Mouse (Mus musculus) adipocyte (in vitro differentiated cells): ENCODE results near the gene Pcca.

Experiments used
- DNase-seq: peaks from one replicate; pipeline ENCODE4 v3.0.0-alpha.2; 2016; ENCODE audit warnings: low spot score

The Pcca gene

DNA sequence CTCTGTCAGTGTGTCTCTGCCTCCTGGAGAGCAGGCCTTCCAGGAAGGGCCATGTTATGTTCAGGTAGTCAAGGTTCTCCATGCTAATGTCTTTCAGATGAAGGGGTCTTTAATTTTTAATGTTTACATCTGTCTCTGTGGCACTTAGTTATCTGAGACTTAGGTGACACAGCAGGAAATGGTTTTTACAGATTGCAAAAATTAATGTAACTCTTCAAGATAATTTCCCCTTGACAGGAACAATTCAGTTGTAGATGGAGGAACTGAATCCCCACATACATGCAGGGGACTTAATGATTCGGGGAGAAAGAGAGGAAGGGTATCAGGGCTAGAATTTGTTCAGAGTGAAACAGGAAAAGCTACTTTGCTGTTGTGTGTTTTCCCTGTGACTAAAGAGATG, 353.2 kb downstream of the Pcca start:
- no peak for DNase-seq

DNA sequence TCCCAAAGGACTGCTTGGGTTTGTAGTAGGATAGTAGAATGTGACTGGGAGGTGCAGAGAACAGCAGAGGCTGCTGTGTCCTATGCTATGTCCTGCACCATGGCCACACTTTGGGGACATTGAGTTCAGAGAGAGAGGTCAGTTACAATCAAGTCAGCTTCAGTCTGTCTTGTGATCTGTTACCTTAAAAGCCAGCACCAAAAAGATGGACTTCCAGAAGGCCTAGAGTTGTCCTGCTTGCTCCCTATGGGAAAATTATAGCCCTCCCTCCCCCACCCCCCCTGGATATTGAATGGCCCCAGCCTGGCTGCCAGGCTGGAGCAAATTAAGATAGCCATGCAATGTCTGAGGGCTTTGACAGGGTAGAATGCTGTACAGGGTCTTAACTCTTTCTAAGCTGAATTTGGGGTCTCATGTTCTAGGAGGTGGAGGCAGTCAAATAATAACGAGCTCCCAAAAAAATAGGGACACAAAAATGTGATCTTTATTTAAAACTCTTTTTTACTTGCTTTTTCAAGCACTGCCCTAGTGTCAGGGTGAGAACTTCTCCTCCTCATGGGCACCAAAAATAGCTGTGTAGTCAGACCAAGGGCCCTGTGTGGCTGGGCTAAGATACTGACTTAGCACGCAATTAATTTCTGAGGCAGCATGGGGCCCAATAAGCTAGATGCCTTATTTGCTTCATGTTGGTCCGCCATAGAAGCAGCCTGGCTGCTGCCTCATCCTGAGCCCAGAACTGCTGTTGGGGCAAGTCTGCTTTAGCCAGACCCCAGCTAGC, 353.8 kb downstream of the Pcca start:
- no peak for DNase-seq

DNA sequence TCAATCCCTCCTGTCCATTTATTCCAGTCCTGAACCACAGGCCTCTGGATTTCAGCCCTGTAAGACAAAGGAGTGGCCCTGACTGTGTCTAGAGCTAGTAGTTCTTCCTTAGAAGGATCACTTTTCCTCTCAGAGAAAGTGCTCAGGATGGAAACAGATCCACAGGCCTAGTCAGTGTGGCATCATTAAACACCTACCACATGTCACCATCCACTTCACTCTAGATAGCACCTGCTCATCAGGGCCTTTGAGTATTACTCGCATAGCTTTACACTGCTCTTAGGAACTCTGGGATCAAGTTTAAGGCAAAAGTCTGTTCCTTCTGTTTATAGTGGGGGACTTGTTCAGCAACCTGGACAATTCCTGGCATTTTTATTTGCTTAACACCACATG, 354.4 kb downstream of the Pcca start:
- no peak for DNase-seq

DNA sequence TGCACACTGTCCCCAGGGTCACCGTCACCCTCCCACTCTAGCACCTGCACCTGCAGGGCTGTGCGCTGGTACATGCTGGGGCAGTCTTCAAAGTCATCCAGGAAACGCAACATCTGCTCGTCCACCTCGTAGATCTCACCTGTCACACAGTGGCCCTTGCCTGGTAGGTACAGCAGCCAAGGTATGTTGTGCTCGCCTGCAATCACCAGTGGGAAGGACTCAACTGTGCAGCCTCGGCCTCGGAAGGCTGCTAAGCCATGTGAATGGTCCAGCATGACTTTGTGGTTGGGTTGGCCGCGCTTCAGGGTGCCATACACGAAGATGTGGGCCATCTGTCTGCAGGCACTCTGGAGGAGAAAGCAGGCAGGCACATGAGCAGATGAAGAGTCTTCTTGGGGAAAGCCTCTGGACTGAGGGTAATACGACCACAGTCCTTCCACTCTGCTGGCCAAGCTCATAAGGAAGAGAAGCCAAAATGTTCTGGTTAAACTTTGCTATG, 357.4 kb downstream of the Pcca start:
- DNase-seq, result no peak

DNA sequence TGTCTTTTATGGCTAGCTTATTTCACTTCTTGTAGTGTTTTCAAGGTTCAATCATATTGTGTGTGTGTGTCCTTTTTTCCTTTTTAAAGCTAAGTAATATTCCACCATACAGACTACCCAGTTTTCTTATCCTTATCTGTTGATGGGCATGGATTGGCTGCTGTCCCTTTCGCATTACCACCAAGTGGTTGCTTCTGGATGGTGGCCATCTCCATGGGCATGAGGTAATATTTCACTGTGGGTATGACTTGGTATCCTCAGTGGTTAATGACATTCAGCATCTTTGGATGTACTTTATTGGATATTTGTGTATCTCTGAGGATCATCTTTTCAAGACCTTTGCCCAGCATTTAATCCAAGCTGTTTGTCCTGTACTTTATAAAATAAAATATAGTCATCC, 362.0 kb downstream of the Pcca start:
- no peak for DNase-seq

DNA sequence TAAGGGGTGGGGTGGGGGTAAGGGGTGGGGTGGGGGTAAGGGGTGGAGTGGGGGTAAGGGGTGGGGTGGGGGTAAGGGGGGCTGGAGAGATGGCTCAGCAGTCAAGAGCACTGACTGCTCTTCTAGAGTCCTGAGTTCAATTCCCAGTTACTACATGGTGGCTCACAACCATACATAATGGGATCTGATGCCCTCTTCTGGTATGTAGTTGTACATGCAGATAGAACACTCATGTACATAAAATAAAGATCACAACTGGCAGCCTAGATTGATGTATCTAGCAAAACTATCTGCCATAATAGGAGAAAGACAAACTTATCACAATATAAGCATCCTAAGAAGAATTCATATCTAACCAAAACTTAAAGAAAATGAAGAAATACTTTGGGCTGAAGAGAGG, 364.4 kb downstream of the Pcca start:
- no peak for DNase-seq

DNA sequence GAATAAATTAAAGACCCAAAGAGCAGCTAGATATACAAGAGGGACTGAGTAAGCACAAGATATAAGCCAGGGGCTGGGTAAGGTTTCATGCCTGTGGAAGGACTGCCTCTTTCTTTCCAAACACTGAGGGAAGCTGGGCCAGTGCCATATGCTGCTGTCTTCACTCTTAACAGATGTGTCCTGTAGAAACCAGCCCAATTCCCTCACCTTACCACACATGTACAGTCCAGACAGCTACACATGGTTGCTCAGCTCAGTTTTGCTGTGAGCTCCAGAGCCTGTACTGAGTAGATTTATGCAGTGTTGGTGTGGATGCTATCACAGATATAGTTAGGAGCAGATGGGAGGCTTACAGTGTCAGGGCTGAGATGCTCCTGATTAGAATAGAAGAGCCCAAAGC, 366.6 kb downstream of the Pcca start:
- DNase-seq, result peak; percentile 47

DNA sequence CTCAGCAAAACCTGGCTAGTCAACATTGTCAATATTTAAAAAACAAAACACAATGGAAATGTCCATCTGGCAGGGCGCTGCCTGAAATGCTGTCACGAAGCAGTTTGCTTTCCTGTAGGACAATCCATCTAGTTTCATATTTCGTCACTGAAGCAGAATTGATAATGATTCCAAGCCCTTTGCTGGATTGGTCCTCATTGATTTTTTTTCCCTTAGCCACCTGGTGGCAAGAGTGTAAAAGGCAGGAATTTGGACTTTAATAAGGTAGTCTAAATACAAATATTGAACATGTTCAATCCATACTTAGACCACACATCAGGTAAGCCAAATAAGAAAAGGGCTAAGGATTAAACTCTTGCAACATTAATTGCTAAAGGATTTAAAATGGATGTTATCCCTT, 367.1 kb downstream of the Pcca start:
- DNase-seq, result no peak

DNA sequence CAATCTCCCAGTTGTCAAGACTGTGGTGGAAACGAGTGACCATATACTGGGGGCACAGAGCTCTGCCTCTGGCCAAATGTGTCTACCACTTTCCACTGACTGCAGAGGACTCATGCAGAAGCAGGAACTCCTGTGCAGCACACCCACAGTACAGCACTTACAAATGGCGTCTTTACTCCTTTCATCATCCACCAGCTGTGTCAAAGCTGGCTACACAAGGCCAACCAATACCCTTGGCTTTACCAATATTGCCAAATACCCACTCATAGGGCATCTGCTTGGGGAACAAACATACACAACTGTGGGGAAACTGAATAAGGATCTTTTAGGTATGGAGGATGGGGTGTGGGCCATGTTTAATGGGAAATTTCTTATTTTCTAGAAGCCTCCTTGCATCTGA, 367.6 kb downstream of the Pcca start:
- no peak for DNase-seq

DNA sequence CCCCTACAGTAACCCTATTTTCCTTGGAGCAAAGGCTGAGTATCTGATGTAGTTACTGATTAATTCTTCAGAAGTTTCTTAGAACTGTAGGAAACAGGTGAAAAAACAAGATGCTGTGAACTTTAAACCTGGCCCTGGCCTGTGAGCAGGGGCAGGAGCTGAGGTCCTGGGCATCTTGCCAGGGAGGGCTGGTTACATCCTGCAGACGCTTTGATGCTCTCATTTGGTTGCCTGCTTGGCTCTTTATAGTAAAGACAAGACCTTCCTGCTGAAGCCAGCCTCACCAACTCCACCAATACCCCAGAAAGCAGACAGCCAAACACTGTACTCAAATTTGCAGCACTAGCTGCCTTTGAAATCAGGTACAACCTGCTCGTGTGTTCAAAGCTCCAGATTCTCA, 368.0 kb downstream of the Pcca start:
- DNase-seq, result no peak

DNA sequence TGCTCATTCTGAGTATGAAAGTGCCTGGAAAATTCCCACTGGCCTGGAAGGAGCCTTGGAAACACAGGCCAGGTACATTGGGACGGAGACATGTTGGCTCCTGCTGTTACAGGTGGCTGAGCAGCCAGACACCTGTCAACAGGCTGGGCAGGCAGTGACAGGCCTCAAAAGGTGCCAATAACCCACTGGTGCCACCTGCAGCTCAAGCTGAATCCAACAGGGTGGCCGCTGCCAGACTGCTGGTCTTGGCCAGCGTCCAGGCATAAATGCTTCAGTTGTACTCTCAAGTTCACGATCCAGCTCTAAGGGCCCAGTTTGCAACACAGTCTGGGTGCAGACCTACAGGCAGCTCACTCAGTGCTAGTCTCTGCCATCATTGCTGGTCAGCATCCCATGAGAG, 368.8 kb downstream of the Pcca start:
- peak; percentile 88 for DNase-seq

DNA sequence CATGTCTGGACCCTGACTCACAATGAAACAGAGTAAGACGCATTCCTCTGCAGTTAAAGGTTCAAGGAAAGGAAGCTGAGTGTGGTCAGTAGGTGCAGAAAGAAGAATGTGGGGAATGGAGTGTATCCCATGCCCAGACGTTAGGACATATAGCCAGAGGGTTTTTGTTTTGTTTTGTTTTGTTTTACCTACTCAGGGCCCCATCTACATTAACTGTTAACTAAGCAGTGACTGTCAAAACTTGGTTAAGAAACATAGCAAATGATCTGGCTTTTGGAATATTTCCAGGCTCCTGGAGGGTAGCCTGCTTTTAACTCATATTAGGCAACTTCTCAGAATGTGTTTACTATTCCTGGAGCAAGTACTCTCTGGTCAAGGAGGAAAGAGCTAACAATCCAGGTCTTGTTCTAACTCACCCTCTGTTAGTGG, 369.8 kb downstream of the Pcca start:
- DNase-seq, result peak; percentile 88

DNA sequence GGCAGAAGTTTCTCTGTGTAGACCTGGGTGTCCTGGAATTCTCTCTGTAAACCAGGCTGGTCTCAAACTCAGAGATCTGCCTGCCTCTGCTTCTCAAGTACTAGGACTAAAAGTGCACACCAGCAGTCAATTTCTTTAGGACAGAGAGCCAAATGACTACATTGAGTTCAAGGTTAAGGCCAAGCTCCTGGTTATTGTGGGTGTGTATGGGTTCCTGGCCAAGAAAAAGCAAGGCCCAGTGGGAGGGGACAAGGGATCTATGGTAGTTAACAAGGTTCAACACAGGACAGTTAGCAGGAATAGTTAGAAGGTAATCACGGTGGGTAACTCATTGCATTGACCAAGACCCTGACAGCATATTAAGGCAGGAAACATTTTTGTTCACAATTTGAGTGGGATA, 370.9 kb downstream of the Pcca start:
- no peak for DNase-seq

DNA sequence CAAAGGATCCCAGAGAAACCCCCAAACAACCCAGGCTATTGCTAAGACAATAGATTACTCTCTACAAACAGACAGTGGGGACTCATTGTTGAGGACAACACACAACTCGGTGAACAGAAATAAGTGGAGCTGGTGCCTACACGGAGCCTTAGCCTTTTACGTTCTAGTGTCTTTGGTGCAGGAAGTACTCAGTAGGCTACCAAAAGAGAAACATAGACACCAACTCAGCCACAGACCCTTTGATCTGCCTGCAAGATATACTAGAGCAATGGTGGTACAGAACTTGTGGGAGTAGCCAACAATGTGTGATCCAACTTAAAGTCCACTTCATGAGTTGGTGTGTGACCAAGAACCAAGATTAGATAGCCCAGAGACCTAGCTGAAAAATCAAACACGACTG, 374.0 kb downstream of the Pcca start:
- no peak for DNase-seq

DNA sequence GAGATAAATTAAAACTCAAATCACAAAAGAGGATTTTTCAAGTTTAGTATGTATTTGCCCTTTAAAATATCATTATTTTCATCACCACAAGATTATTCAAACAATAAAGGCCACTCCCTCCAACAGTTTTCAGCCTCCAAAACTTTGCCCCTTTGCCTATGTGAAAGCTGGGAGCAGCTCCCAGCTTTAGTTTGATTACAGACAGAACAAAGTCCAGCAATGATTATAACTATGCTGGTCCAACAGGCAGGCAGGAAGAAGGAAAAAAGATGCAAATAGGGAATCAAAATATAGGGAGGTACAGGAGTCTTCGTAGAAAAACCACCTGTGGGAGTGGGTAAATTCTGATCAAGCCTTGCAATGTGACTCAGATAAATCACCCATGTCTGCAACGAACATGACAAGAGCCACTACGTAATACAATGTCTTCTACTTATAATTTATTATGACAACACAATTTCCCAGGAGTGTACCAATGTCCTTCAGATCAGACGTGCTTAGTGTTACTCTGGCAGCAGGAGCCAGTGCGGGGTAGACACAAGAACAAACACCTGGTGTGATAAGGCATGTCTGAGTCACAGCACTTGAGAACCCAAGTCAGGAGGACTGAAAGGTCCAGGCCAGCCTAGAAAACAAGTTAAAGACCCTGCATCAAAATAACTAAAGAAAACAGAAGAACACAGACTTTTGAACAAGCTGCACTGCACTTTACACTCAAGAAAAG, 375.4 kb downstream of the Pcca start:
- DNase-seq, result no peak

DNA sequence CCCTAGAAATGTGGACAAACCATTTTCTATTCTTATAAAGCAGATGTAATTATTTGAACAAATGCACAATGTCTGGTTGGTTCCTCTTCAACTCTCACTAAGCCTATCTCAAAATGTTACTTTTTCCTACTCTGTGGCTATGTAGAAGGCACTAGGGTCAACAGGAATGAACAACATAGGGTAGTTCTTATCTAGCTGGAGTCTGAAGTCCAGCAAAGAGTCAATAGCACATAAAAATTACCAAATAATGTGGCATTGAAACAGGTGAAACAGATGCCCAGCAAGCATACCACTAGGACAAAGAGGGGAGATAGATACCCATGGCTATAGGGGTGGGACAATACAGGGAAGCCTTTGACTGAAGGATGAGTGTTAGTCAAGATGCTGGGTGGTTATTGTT, 377.1 kb downstream of the Pcca start:
- no peak for DNase-seq

DNA sequence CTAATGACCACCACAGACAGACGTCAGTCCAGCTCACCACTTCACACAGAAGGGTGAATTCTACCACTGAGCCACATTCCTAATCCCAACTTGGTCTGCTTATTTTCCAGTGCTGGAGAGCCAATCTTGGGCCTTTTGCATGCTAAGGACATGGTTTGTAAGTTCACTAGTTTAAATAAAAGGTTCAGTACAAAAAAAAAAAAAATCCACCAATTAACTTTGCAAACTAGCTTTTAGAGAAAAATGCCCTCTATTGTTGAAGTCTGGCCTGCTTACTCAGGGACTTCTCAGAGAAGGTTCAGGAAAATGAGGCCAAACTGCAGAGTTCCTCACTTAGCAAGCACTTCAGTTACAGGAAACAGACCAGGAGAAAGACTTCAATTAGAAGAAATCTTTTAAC, 378.0 kb downstream of the Pcca start:
- peak; percentile 18 for DNase-seq

DNA sequence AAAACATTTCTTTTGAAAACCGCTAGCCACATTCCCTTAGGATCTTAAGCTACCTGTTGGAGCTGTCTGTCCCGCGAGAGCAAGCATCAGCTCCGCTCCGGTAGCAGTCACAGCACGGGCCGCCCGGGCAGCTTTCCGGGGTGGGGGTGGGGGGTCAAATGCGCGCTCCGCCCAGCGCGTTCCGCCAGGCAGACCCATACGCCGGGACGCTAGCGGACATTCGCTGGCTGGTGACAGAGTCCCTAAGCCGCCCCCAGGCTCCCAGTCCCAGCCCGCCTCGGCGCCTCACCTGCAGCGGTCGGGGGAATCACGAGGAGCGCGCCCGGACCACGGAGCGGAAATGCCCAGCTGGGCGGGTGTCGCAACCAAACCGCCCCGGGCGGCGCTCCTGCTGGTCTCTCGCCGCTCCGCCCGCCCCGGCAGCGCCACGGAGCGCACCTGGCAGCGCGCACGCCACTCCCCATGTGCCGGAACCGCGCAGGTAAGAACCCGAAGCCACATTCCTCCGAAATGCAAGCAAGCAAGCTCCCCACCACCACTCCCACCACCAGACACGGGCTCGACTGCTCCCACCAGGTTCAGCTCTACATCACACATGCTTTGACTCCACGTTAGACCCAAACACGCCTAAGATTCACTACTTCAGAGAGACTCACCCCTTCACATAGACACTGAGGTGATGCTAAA, 378.8 kb downstream of the Pcca start:
- peak; percentile 64 for DNase-seq

DNA sequence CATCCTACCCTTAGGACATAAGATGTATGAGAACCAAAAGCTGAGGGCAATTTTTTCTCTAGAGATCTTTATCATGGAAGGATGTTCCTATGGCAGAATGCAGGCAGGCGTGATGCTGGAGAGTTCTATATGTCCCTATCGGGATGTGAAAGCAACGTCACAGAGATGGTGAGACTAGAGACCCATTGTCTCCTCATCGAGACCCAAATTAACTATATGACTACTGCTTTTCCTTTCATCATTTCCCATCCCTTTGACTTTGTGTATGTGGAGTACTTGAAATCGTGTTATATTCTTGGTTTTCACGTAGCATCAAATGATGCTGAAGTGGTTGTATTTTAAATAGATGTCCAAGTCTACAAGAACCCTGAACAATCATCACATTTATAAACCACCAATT, 379.5 kb downstream of the Pcca start, which contains the start of gene Ggact:
Gene Ggact (minus strand): TSS at position 101 of the 400 bp plus-strand sequence.
- DNase-seq, result no peak

DNA sequence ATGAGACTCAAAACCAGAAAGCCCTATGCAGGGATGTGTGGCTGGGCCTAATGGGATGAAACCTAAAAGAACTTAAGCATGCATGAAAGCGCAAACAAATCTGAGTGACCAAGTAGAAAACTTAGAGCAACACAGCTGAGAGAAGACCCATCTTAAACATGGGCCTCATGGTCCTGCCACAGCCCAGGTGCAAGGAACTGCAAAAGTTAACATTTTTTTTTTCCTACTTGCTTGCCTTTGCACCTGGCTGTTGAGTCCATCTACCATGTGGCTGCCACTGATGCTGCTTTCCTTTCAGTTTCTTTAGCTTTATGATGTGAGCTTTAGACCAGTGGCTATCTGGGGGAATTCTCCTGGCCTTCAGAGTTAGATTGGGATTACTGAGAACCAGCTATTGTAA, 383.6 kb downstream of the Pcca start:
- DNase-seq, result no peak

DNA sequence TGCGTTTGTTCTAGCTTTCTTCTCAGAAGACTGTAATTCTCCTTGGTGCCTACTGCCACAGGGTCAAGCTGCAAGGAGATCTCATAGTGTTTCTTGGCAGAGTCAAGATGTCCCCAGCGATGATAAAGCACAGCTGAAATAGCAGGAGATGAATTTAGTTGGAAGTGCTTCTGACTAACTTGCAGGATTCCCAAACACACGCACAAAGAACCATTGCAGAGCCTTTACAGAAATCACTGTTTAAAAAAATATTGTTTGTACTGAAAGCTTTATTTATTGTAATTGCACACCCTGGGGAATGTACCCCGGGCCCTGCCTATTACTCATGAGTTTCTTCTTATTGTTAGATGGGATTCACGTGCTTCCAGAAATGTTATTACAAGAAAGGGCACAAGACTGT, 385.9 kb downstream of the Pcca start:
- DNase-seq, result peak; percentile 13

DNA sequence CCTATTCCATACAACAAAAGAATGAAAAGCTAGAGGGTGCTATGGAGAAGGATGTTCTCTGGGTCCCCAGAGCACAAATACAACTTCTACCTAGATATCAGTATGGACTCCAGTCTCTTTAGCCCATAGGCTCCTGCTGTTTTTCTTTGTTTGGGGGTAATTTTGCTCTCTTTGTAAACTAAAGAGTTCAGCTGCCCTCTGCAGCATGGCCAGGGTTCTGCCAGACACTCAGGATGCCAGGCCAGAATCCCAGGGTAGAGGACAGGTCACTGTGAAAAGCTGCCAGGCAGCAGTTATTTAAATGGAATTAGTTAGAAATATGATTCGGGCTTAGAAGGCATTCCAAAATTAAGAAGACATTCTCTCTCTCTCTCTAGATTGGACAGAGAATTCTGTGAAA, 402.3 kb downstream of the Pcca start:
- DNase-seq, result peak; percentile 14
